Mouse (Mus musculus): Measurements from ENCODE around the gene Dck. TPM values are rescaled to one million over a fixed set of nuclear protein-coding genes. Genes with fewer than 3 reads are reported as not detected.

Dck gene
- polyA plus RNA-seq, 1 experiment from 2014 or later = 95.8 TPM

- ATAC-seq (ENCODE audit: low read depth) (no peak), DNase-seq (peak; percentile 28)
- Histone ChIP-seq H3K9me3 (replicated peaks) (no peaks in the 10 kb centered on the region), H3K4me1 (replicated peaks) (no peaks in the 10 kb centered on the region), H3K4me2 (no peak overlapping the region), H3K9ac (no peak overlapping the region), H3K4me3 (replicated peaks) (no peak overlapping the region), H3K27ac (no peak overlapping the region), H3K36me3 (peaks cover 9% of the 10 kb centered on the region), H3K27me3 (no peaks in the 10 kb centered on the region)
- 31% methylated on average over 10 of the region's 10 CpGs for WGBS (ENCODE audit: insufficient replicate concordance)
Measured at GRCm38 (mm10) chr5:88791256-88792245, 26.8 kb downstream of the Dck start.

GRCm38 (mm10) chr5:88793676-88794075 lies 28.9 kb downstream of the Dck start:
- H3K27me3 ChIP-seq = no peaks in the 10 kb centered on the region
- H3K27ac ChIP-seq = no peak overlapping the region
- H3K4me2 ChIP-seq = no peak overlapping the region
- H3K4me1 ChIP-seq (replicated peaks) = no peaks in the 10 kb centered on the region
- 74% methylated on average over 3 of the region's 3 CpGs for WGBS (ENCODE audit: insufficient replicate concordance)
- no peak overlapping the region for H3K9ac ChIP-seq
- ATAC-seq (ENCODE audit: low read depth) (no peak), DNase-seq (no peak)
- H3K9me3 ChIP-seq (replicated peaks) = no peaks in the 10 kb centered on the region
- H3K4me3 ChIP-seq (replicated peaks) = no peak overlapping the region
- H3K36me3 ChIP-seq = no peaks in the 10 kb centered on the region

DNA sequence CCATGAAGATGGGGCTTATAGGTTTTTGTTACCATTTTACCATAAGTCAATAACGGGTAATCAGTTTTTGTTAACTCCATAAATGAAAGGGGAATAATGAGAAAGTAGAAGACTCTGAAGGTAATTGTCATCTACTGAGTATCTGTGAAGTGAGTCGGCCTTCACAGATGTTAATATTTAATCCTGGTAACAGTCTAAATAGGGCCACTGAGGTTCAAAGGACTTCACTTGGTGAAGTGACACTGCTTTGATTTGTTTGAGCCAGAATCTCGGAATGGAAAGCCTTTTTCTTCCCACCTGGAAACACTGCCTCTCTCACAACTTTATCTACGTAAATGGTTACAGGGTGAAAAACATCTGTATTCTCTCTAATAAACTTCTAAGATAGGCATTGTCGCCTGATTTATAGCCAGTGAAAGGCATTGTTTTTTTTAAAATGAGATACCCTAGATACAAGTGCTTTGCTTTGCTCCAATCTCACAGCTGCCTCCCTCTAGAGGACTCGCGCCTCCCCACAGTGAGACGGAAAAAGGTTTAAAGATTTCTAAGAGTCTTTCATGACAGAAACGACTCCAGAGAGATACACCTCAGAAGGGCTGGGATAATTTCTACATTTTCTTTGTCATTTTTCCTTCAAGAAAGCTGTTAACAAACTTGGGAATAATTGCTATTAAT lies 31.3 kb downstream of the Dck start:
- no peaks in the 10 kb centered on the region for H3K27me3 ChIP-seq
- H3K4me2 ChIP-seq = no peak overlapping the region
- H3K9me3 ChIP-seq (replicated peaks) = no peaks in the 10 kb centered on the region
- no peak for ATAC-seq (ENCODE audit: low read depth)
- no peaks in the 10 kb centered on the region for H3K36me3 ChIP-seq
- DNase-seq = no peak
- no peaks in the 10 kb centered on the region for H3K4me1 ChIP-seq (replicated peaks)
- H3K9ac ChIP-seq = no peak overlapping the region
- peak overlapping the region; percentile 10; the same call in 1 of the 2 replicates for H3K27ac ChIP-seq
- WGBS (ENCODE audit: insufficient replicate concordance) = 49% methylated on average over 9 of the region's 9 CpGs
- H3K4me3 ChIP-seq (replicated peaks) = no peak overlapping the region

- peak overlapping the region; percentile 10; the same call in 1 of the 2 replicates for H3K27ac ChIP-seq
- DNase-seq (no peak), ATAC-seq (ENCODE audit: low read depth) (peak; percentile 60; the same call in 1 of the 2 replicates)
- no peaks in the 10 kb centered on the region for H3K4me1 ChIP-seq (replicated peaks)
- H3K4me2 ChIP-seq = no peak overlapping the region
- 62% methylated on average over 11 of the region's 11 CpGs for WGBS (ENCODE audit: insufficient replicate concordance)
- H3K36me3 ChIP-seq = no peaks in the 10 kb centered on the region
- H3K27me3 ChIP-seq = no peaks in the 10 kb centered on the region
- H3K4me3 ChIP-seq (replicated peaks) = no peak overlapping the region
- no peak overlapping the region for H3K9ac ChIP-seq
- H3K9me3 ChIP-seq (replicated peaks) = no peaks in the 10 kb centered on the region
Measured at GRCm38 (mm10) chr5:88796588-88796987, 31.8 kb downstream of the Dck start.

DNA sequence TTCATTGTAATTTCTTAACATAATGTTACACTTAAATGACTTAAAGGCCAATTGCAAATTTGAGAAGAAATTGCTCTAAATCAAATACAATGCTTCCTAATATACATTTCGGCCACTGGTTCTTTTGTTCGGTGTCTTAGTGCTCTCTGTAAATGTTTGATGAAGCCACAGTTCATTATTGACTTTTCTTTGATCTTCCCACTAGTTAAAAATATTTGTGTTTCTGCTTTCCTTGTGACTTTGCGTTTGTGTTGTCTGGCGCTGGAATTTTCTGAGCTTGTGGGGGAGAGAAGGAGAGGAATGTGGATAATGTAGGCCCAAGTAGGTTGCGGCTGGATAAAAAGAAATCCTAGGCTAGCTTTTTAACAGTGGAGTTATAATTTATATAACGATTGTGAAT lies 32.3 kb downstream of the Dck start:
- H3K9me3 ChIP-seq (replicated peaks) = no peaks in the 10 kb centered on the region
- no peak overlapping the region for H3K4me3 ChIP-seq (replicated peaks)
- H3K4me2 ChIP-seq = no peak overlapping the region
- no peaks in the 10 kb centered on the region for H3K36me3 ChIP-seq
- 68% methylated on average over 6 of the region's 6 CpGs for WGBS (ENCODE audit: insufficient replicate concordance)
- no peak for DNase-seq
- peak overlapping the region; percentile 10; the same call in 1 of the 2 replicates for H3K27ac ChIP-seq
- ATAC-seq (ENCODE audit: low read depth) = no peak; the same call in 1 of the 2 replicates
- no peaks in the 10 kb centered on the region for H3K4me1 ChIP-seq (replicated peaks)
- no peaks in the 10 kb centered on the region for H3K27me3 ChIP-seq
- no peak overlapping the region for H3K9ac ChIP-seq

- WGBS (ENCODE audit: insufficient replicate concordance) = 71% methylated on average over 4 of the region's 4 CpGs
- DNase-seq (no peak), ATAC-seq (ENCODE audit: low read depth) (no peak)
- H3K27me3 ChIP-seq = peaks cover 4% of the 10 kb centered on the region; the same call in 1 of the 2 replicates
- no peak overlapping the region for H3K4me3 ChIP-seq (replicated peaks)
- H3K9me3 ChIP-seq (replicated peaks) = no peaks in the 10 kb centered on the region
- H3K27ac ChIP-seq = no peak overlapping the region
- H3K9ac ChIP-seq = no peak overlapping the region
- no peaks in the 10 kb centered on the region for H3K36me3 ChIP-seq
- no peak overlapping the region for H3K4me2 ChIP-seq
- H3K4me1 ChIP-seq (replicated peaks) = no peaks in the 10 kb centered on the region
Measured at GRCm38 (mm10) chr5:88805616-88806015, 40.8 kb downstream of the Dck start.

DNA sequence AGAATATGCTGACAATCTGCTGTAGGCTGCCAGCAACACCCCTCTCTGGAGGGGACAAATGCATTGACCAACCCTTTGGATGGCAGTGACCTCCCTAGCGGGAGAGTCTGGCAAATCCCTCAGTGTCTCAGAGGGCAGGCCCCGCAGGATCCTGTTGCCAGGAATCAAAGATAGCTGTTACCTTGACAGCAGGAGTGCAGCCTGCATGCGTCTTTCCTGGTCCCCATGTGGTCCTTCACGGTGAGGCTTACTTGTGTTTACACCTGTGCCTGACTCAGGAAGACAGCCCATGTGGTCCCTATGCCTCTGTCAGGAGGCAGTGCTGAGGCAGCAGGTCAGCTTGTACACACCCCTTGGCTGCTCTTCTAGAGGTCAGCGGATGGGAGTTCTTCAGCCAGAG lies 41.5 kb downstream of the Dck start:
- no peak overlapping the region for H3K4me3 ChIP-seq (replicated peaks)
- 20% methylated on average over 5 of the region's 5 CpGs for WGBS (ENCODE audit: insufficient replicate concordance)

DNA sequence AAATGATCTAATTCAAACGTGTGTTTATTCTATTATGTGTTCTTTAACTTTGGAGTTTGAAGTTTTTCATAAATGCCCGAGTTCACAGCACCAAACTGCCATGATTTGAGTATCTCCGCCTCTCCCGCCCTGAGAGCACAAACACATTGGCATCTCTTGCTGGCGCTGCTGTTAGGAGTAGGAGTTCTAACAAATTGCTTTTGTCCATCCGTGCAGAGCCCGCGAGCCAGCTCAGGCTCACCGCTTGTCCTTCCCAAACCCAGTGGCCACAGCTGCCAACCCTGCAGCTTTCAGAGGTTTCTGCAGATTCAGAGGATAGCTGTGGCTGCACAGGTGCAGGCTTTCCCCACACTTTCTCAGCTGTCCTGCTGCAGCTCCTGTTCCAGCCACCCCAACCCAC lies 42.5 kb downstream of the Dck start:
- H3K4me2 ChIP-seq = no peak overlapping the region
- no peak overlapping the region for H3K9ac ChIP-seq
- 32% methylated on average over 9 of the region's 9 CpGs for WGBS (ENCODE audit: insufficient replicate concordance)
- ATAC-seq (ENCODE audit: low read depth) = no peak
- no peak overlapping the region for H3K27ac ChIP-seq
- no peak overlapping the region for H3K4me3 ChIP-seq (replicated peaks)
- H3K36me3 ChIP-seq = no peaks in the 10 kb centered on the region
- peaks cover 4% of the 10 kb centered on the region; the same call in 1 of the 2 replicates for H3K27me3 ChIP-seq
- no peaks in the 10 kb centered on the region for H3K9me3 ChIP-seq (replicated peaks)
- no peak for DNase-seq
- H3K4me1 ChIP-seq (replicated peaks) = no peaks in the 10 kb centered on the region

More for the DNA sequence above, 41.5 kb downstream of the Dck start:
- Histone ChIP-seq H3K36me3 (no peaks in the 10 kb centered on the region), H3K4me2 (no peak overlapping the region), H3K4me1 (replicated peaks) (no peaks in the 10 kb centered on the region), H3K27me3 (peaks cover 4% of the 10 kb centered on the region; the same call in 1 of the 2 replicates), H3K27ac (no peak overlapping the region), H3K9me3 (replicated peaks) (no peaks in the 10 kb centered on the region), H3K9ac (no peak overlapping the region)
- ATAC-seq (ENCODE audit: low read depth) = no peak
- no peak for DNase-seq

- no peaks in the 10 kb centered on the region for H3K4me1 ChIP-seq (replicated peaks)
- DNase-seq = no peak
- WGBS (ENCODE audit: insufficient replicate concordance) = 54% methylated on average over 2 of the region's 2 CpGs
Measured at GRCm38 (mm10) chr5:88813188-88813587, 48.4 kb downstream of the Dck start.

DNA sequence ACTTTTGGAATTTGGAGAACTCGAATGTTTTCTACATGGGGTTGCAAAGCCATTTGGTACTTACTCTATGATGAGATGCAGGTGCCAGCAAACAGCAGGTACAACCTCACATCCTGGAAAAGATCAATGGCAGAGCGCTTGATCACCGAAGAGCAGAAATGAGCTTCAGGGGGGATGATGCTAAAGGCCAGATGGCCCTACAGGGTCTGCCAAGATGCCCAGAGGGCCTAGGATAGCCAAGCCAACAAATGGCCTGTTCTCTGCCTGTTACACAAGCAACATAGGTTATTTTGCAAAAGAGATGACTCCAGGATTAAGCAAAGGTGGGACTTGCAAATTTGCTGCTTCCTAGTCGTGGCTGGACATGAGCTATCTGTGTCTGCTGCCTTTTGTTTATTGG lies 49.8 kb downstream of the Dck start:
- Histone ChIP-seq H3K4me1 (replicated peaks) (no peaks in the 10 kb centered on the region), H3K9me3 (replicated peaks) (no peaks in the 10 kb centered on the region), H3K27me3 (no peaks in the 10 kb centered on the region), H3K4me3 (replicated peaks) (no peak overlapping the region), H3K4me2 (no peak overlapping the region), H3K9ac (no peak overlapping the region), H3K27ac (no peak overlapping the region), H3K36me3 (no peaks in the 10 kb centered on the region)
- ATAC-seq (ENCODE audit: low read depth) (no peak), DNase-seq (no peak)
- whole genome bisulfite sequencing (ENCODE audit: insufficient replicate concordance) = 64% methylated on average over 4 of the region's 4 CpGs

More at GRCm38 (mm10) chr5:88813188-88813587, 48.4 kb downstream of the Dck start:
- Histone ChIP-seq H3K4me2 (no peak overlapping the region), H3K36me3 (no peaks in the 10 kb centered on the region), H3K4me3 (replicated peaks) (no peak overlapping the region), H3K27me3 (no peaks in the 10 kb centered on the region), H3K9ac (no peak overlapping the region), H3K27ac (no peak overlapping the region), H3K9me3 (replicated peaks) (no peaks in the 10 kb centered on the region)
- no peak for ATAC-seq (ENCODE audit: low read depth)

DNA sequence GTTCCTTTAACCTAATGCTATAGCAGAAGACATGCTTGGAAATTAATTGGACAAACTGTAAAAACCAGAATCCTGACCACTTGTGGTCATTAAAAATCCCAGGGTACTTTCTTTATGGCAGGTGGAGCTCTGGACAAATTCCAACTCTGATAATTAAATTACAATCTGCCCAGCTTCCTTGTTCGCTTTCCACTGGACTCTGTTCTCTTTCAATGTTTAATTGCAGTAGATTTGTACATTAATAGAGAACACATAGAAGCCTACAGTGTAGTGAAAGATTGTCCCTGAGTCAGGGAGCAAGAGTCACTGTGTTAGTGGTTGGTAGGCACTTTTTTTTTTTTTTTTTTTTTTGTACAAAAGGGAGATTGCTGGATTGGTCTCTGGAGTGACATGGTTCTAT lies 56.7 kb downstream of the Dck start:
- Histone ChIP-seq H3K4me3 (replicated peaks) (no peak overlapping the region), H3K27me3 (no peaks in the 10 kb centered on the region), H3K27ac (no peak overlapping the region), H3K36me3 (no peaks in the 10 kb centered on the region), H3K4me1 (replicated peaks) (no peaks in the 10 kb centered on the region), H3K9ac (no peak overlapping the region), H3K4me2 (no peak overlapping the region), H3K9me3 (replicated peaks) (no peaks in the 10 kb centered on the region)
- no peak for ATAC-seq (ENCODE audit: low read depth)
- 55% methylated on average over 1 of the region's 1 CpGs for WGBS (ENCODE audit: insufficient replicate concordance)
- no peak for DNase-seq

All from liver, embryonic 13.5 days (tissue).